Mouse (Mus musculus) testis, adult 2 months (tissue): Measurements from ENCODE around the gene Tnfsfm13.

ENCODE experiments used
- CTCF ChIP-seq: fragments of 200-500 bp; IDR thresholded peaks from 2 replicates; pipeline ENCODE4 v1.5.1; 2012; ENCODE audit warnings: low read depth, mild to moderate bottlenecking, inconsistent platforms, low read length, moderate library complexity; ENCODE audit not compliant: control insufficient read depth, insufficient read depth, insufficient replicate concordance
- POLR2A ChIP-seq: fragments of 200-500 bp; IDR thresholded peaks from 2 replicates; pipeline ENCODE4 v1.6.1; 2012; ENCODE audit warnings: low read depth, mild to moderate bottlenecking, inconsistent platforms, low read length, moderate library complexity; ENCODE audit not compliant: control insufficient read depth

- TF ChIP-seq POLR2A = no peak
- no peak for TF ChIP-seq CTCF
Measured at GRCm38 (mm10) chr11:69657462-69657881, 38.4 kb downstream of the Tnfsfm13 start.
